Mouse (Mus musculus) NIH3T3 (cell line): ENCODE data around the gene Btg1.

Experiments used
- DNase-seq: peaks from one replicate; pipeline ENCODE4 v3.0.0-alpha.2; 2012; ENCODE audit warnings: low read depth

Gene Btg1

GRCm38 (mm10) chr10:96616709-96617116 lies at the start of gene Btg1:
Btg1 (plus strand) TSS chr10:96617006.
- peak; percentile 100 for DNase-seq

- DNase-seq: no peak
Measured at GRCm38 (mm10) chr10:96569469-96569868, 47.3 kb upstream of the Btg1 start.

GRCm38 (mm10) chr10:96571176-96571575 lies 45.6 kb upstream of the Btg1 start:
- no peak for DNase-seq

- DNase-seq: no peak
Measured at GRCm38 (mm10) chr10:96574786-96575185, 42.0 kb upstream of the Btg1 start.

- no peak for DNase-seq
Measured at GRCm38 (mm10) chr10:96575338-96575737, 41.5 kb upstream of the Btg1 start.

- no peak for DNase-seq
Measured at GRCm38 (mm10) chr10:96578924-96579323, 37.9 kb upstream of the Btg1 start.

GRCm38 (mm10) chr10:96579436-96579835 lies 37.4 kb upstream of the Btg1 start:
- no peak for DNase-seq

- DNase-seq: no peak
Measured at GRCm38 (mm10) chr10:96580246-96580645, 36.6 kb upstream of the Btg1 start.

- no peak for DNase-seq
Measured at GRCm38 (mm10) chr10:96581232-96581631, 35.6 kb upstream of the Btg1 start.

GRCm38 (mm10) chr10:96586191-96586880 lies 30.5 kb upstream of the Btg1 start:
- no peak for DNase-seq

GRCm38 (mm10) chr10:96586881-96587217 lies 30.0 kb upstream of the Btg1 start:
- no peak for DNase-seq

- DNase-seq: no peak
Measured at GRCm38 (mm10) chr10:96588233-96588632, 28.6 kb upstream of the Btg1 start.

- DNase-seq: peak; percentile 17
Measured at GRCm38 (mm10) chr10:96589781-96590180, 27.0 kb upstream of the Btg1 start.

- no peak for DNase-seq
Measured at GRCm38 (mm10) chr10:96592089-96592488, 24.7 kb upstream of the Btg1 start.

GRCm38 (mm10) chr10:96595435-96596132 lies 21.2 kb upstream of the Btg1 start:
- DNase-seq: no peak

GRCm38 (mm10) chr10:96596411-96596810 lies 20.4 kb upstream of the Btg1 start:
- DNase-seq: no peak

GRCm38 (mm10) chr10:96599641-96600040 lies 17.2 kb upstream of the Btg1 start:
- no peak for DNase-seq

GRCm38 (mm10) chr10:96601670-96602069 lies 15.1 kb upstream of the Btg1 start:
- no peak for DNase-seq

- no peak for DNase-seq
Measured at GRCm38 (mm10) chr10:96602339-96602738, 14.5 kb upstream of the Btg1 start.

- DNase-seq: no peak
Measured at GRCm38 (mm10) chr10:96605168-96605567, 11.6 kb upstream of the Btg1 start.

- no peak for DNase-seq
Measured at GRCm38 (mm10) chr10:96605856-96606255, 10.9 kb upstream of the Btg1 start.

- no peak for DNase-seq
Measured at GRCm38 (mm10) chr10:96607617-96608185, 9.1 kb upstream of the Btg1 start.
